Mouse (Mus musculus): Measurements from ENCODE around the gene Xndc1. TPM values are rescaled to one million over a fixed set of nuclear protein-coding genes. Genes with fewer than 3 reads are reported as not detected.

Gene Xndc1
- polyA plus RNA-seq, 1 experiment from 2014 or later = 36.9 TPM

DNA sequence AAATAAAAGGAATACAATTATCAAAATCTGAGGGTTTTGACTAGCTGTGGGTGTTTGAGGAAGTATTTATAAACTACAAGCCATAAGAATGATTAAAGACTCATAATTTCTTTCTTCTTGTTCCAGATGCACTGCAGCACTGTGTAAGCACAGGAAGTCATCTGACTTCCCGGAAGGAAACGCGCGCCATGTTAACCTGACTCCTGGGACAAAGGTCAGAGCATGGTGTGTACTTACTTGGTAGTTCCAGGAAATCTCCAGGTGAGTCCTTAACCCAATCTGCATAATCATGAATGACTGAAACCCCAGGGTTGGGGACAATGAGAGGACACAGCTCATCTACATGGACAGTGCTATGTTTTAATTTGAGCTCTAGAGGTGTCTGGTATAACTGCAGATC, 67.1 kb downstream of the Xndc1 start:
- WGBS = 92% methylated on average over 4 of the region's 4 CpGs
- peaks cover 21% of the 10 kb centered on the region for H3K36me3 ChIP-seq (ENCODE audit: control insufficient read depth, insufficient read depth, low read length)
- ATAC-seq (replicated peaks; ENCODE audit: low FRiP score) = no peak

More for the DNA sequence above, 67.1 kb downstream of the Xndc1 start:
- H3K4me1 ChIP-seq (replicated peaks; ENCODE audit: control insufficient read depth, insufficient read depth, low read length) = no peaks in the 10 kb centered on the region
- H3K27ac ChIP-seq (ENCODE audit: low read depth, low read length) = no peak overlapping the region
- H3K4me3 ChIP-seq (ENCODE audit: low read depth, low read length) = no peak overlapping the region
- no peak overlapping the region for H3K4me2 ChIP-seq (ENCODE audit: low read depth, low read length, severe bottlenecking)
- no peaks in the 10 kb centered on the region for H3K27me3 ChIP-seq (ENCODE audit: control insufficient read depth, insufficient read depth, low read length)
- H3K9ac ChIP-seq (ENCODE audit: low read length) = no peak overlapping the region
- DNase-seq (ENCODE audit: low spot score) = no peak
- no peaks in the 10 kb centered on the region for H3K9me3 ChIP-seq (ENCODE audit: control insufficient read depth, low read length)

Other genes starting within 250 kb of the Xndc1 start
- gene Phox2a, start 247.2 kb upstream of the Xndc1 start, polyA plus RNA-seq (2014; fragmentation: Nextera tagmentation; extraction: Ambion mirVana) = 0.12 and 0.44 TPM in 2 replicates
- 46.0 and 46.3 TPM in 2 replicates for gene Inppl1, start 227.3 kb upstream of the Xndc1 start, polyA plus RNA-seq (2014; fragmentation: Nextera tagmentation; extraction: Ambion mirVana)
- 0.94 and 1.1 TPM in 2 replicates for gene Folr2, start 208.3 kb upstream of the Xndc1 start, polyA plus RNA-seq (2014; fragmentation: Nextera tagmentation; extraction: Ambion mirVana)
- gene Anapc15, start 201.8 kb upstream of the Xndc1 start, polyA plus RNA-seq (2014; fragmentation: Nextera tagmentation; extraction: Ambion mirVana) = 102 and 103 TPM in 2 replicates
- gene Folr1, start 194.7 kb upstream of the Xndc1 start, polyA plus RNA-seq (2014; fragmentation: Nextera tagmentation; extraction: Ambion mirVana) = 10.5 and 11.4 TPM in 2 replicates
- 126 and 145 TPM in 2 replicates for gene Lamtor1, start 159.6 kb upstream of the Xndc1 start, polyA plus RNA-seq (2014; fragmentation: Nextera tagmentation; extraction: Ambion mirVana)
- 0.53 and 0.56 TPM in 2 replicates for gene Tomt, start 159.2 kb upstream of the Xndc1 start, polyA plus RNA-seq (2014; fragmentation: Nextera tagmentation; extraction: Ambion mirVana)
- gene Lrrc51, start 131.6 kb upstream of the Xndc1 start, polyA plus RNA-seq (2014; fragmentation: Nextera tagmentation; extraction: Ambion mirVana) = 8.3 and 8.6 TPM in 2 replicates
- 112 and 114 TPM in 2 replicates for gene Numa1, start 131.4 kb upstream of the Xndc1 start, polyA plus RNA-seq (2014; fragmentation: Nextera tagmentation; extraction: Ambion mirVana)
- gene Il18bp, start 46.8 kb upstream of the Xndc1 start, polyA plus RNA-seq (2014; fragmentation: Nextera tagmentation; extraction: Ambion mirVana) = 4.1 and 5.5 TPM in 2 replicates
- gene Rnf121, start within 50 bp of the Xndc1 start, polyA plus RNA-seq (2014; fragmentation: Nextera tagmentation; extraction: Ambion mirVana) = 30.2 and 31.9 TPM in 2 replicates
- gene Xntrpc, start 202 bp downstream of the Xndc1 start, polyA plus RNA-seq (2014; fragmentation: Nextera tagmentation; extraction: Ambion mirVana) = 2.1 and 2.4 TPM in 2 replicates
- not detected in 2 replicates for gene Trpc2, start 17.6 kb downstream of the Xndc1 start, polyA plus RNA-seq (2014; fragmentation: Nextera tagmentation; extraction: Ambion mirVana)
- gene Art1, start 36.2 kb downstream of the Xndc1 start, polyA plus RNA-seq (2014; fragmentation: Nextera tagmentation; extraction: Ambion mirVana) = 0.52 and 0.89 TPM in 2 replicates
- gene Art5, start 44.0 kb downstream of the Xndc1 start, polyA plus RNA-seq (2014; fragmentation: Nextera tagmentation; extraction: Ambion mirVana) = 0.72 and 1.5 TPM in 2 replicates
- not detected in 2 replicates for gene Chrna10, start 51.3 kb downstream of the Xndc1 start, polyA plus RNA-seq (2014; fragmentation: Nextera tagmentation; extraction: Ambion mirVana)
- gene Nup98, start 144.7 kb downstream of the Xndc1 start, polyA plus RNA-seq (2014; fragmentation: Nextera tagmentation; extraction: Ambion mirVana) = 46.3 and 50.0 TPM in 2 replicates
- gene Pgap2, start 144.7 kb downstream of the Xndc1 start, polyA plus RNA-seq (2014; fragmentation: Nextera tagmentation; extraction: Ambion mirVana) = 54.5 and 58.8 TPM in 2 replicates
- 32.2 and 37.2 TPM in 2 replicates for gene Rhog, start 190.5 kb downstream of the Xndc1 start, polyA plus RNA-seq (2014; fragmentation: Nextera tagmentation; extraction: Ambion mirVana)
- gene Stim1, start 202.3 kb downstream of the Xndc1 start, polyA plus RNA-seq (2014; fragmentation: Nextera tagmentation; extraction: Ambion mirVana) = 12.3 and 14.3 TPM in 2 replicates

All from forebrain, embryonic 11.5 days (tissue).